Mouse (Mus musculus) activated CD4-positive, CD25-positive, alpha-beta regulatory T cell (primary cell): ENCODE results near the gene Fmo1. TPM values are rescaled to one million over a fixed set of nuclear protein-coding genes. Genes with fewer than 3 reads are reported as not detected.

Experiments
- polyA plus RNA-seq, 2 experiments: library from polyadenylated mRNA; unstranded; fragments of 100-300 nt; shearing (Covaris generic); gene quantifications; one replicate each; pipeline ENCODE4 v1.2.1; 2017

Fmo1 gene
- polyA plus RNA-seq = under 1 TPM in 1 of 2 experiments, not detected in 1; 0.42 TPM

DNA sequence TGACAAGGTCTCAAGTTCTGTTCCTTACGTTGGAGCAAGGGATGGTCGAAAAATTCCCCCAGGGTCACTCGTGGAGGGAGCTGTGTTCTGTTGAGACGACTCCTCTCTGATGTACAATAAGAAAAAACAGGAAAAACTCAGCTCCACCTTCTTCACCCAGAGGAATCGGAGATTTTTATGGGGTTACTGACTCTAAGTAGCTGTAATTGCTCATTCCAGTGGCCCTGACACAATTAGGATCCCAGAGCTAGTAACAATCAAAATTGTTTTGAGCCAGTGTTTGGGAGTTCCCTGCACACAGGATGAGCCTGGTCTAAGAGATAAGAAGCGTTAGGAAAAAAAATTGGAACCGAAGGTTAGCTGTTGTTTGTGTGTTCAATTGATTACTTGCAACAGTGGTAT, at the start of gene Fmo1:
TSS of gene Fmo1 (minus strand) at position 331 of the 402 bp plus-strand sequence.

DNA sequence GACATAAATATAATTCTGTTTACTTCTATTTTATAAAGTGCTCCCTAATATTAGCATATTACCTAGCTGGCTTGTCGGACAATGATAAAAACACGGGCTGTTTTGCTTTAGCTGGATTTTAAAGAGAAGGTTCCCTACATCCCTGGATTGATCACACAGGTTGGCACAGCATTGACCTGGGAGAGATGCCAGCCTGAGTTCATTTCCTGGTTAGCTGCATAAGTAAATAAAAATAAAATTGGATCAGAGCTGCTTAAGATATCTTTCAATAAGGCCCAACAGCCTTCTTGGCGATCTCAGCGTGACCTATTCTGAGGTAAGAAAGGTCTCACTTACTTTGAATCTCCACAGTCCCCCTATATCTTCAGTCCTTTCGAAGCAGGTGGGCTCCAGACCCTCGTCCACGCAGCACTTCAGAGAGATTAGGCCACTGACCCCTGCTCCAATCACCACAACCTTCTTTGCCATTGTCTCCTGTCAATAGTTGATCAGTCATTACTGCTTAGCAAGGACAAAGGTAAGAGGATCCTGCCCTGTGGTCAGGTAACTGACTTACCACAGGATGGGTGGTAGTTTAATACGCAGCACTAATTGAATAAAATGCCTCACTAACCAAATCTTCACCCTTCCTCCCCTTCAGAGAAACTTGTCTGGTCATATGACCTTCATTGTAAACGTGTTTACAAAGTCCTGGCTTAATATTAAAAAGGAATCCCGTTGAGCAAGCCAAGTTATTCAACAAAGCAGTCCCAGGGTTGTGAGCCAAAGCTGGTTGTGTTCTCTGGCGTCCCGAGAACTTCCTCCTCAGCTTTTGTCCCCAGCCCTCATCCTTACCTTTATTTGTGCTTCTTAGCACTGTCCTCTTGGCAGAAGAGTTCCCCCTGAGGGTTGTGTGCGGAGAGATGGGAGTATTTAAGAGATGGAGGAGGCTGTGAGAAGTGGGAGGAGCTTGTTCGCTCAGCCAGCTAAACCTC, 31.7 kb upstream of the Fmo1 start, which contains the start of gene Fmo2:
TSS of gene Fmo2 (minus strand) at position 889 of the 974 bp plus-strand sequence.

DNA sequence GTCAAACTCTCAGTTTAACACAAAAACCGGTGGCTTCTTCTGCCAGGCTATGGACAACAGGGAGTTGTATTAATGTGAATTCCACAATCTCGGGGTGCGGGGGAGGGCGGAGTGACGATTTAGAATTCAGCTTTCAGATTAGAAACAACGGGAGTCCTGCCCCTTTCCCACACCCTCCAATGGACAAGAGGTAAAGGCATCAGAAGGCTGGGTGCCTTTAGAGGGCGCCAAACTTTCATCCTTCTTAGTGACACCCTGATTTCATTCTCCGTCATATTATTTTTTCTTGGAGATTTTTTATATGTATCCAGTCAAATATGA, 52.6 kb downstream of the Fmo1 start, which contains the start of gene Fmo4:
TSS of gene Fmo4 (minus strand) at position 137 of the 321 bp plus-strand sequence.

Other genes with a start within 250 kb of the Fmo1 start
- gene Myoc, start 227.5 kb downstream of the Fmo1 start, polyA plus RNA-seq = not detected
- gene Myocos, start 208.4 kb downstream of the Fmo1 start, polyA plus RNA-seq = under 1 TPM in 1 of 2 experiments, not detected in 1; 0.42 TPM
- gene Prrc2c, start 126.1 kb downstream of the Fmo1 start, polyA plus RNA-seq = 100 to 1,000 TPM; 182 to 202 TPM
- gene Fmo4, start 52.6 kb downstream of the Fmo1 start, polyA plus RNA-seq = under 1 TPM in 1 of 2 experiments, not detected in 1; 0.17 TPM
- not detected for gene Fmo2, start 32.1 kb upstream of the Fmo1 start, polyA plus RNA-seq
- under 1 TPM in 1 of 2 experiments, not detected in 1; 0.10 TPM for gene Fmo6, start 70.9 kb upstream of the Fmo1 start, polyA plus RNA-seq
- under 1 TPM in 1 of 2 experiments, not detected in 1; 0.22 TPM for gene Fmo3, start 117.9 kb upstream of the Fmo1 start, polyA plus RNA-seq
- gene Mroh9, start 219.1 kb upstream of the Fmo1 start, polyA plus RNA-seq = not detected